Mouse (Mus musculus) cerebellum, adult 2 months (tissue): ENCODE results near the gene Prm3. TPM values are rescaled to one million over a fixed set of nuclear protein-coding genes. Genes with fewer than 3 reads are reported as not detected.

Source experiments
- DNase-seq, 2 experiments: peaks; one replicate each; pipeline ENCODE4 v3.0.0; 2021
- H3K27ac ChIP-seq: fragments of 200-500 bp; 2 replicates; pipeline ENCODE4 v1.5.1; 2012; ENCODE audit warnings: low read length, control low read depth, inconsistent platforms; ENCODE audit not compliant: insufficient read depth
- H3K27me3 ChIP-seq: fragments of 200-500 bp; 2 replicates; pipeline ENCODE4 v1.6.1; 2012; ENCODE audit warnings: inconsistent platforms, mild to moderate bottlenecking, low read length, moderate library complexity; ENCODE audit not compliant: control insufficient read depth, insufficient read depth
- H3K4me1 ChIP-seq: fragments of 200-500 bp; 2 replicates; pipeline ENCODE4 v1.6.1; 2011; ENCODE audit warnings: low read length; ENCODE audit not compliant: control insufficient read depth, insufficient read depth
- H3K4me3 ChIP-seq: fragments of 200-500 bp; replicated peaks from 2 replicates; pipeline ENCODE3; 2011; ENCODE audit warnings: mild to moderate bottlenecking, low read depth, low read length, control low read depth; ENCODE audit not compliant: insufficient read depth
- CTCF ChIP-seq: fragments of 200-500 bp; IDR thresholded peaks from 2 replicates; pipeline ENCODE4 v1.5.1; 2011; ENCODE audit warnings: low read depth, mild to moderate bottlenecking, control low read depth, low read length, moderate library complexity, borderline replicate concordance; ENCODE audit not compliant: insufficient read depth
- POLR2A ChIP-seq: fragments of 200-500 bp; IDR thresholded peaks from 2 replicates; pipeline ENCODE4 v1.6.1; 2011; ENCODE audit warnings: low read length, control low read depth, borderline replicate concordance; ENCODE audit not compliant: insufficient read depth
- WGBS: fragments of 180-500 bp; shearing (Covaris S2); methylation state at CpG from one replicate; pipeline ENCODE4 v1.1.7; 2018; 5-methylcytosine and 5-hydroxymethylcytosine counted together
- polyA plus RNA-seq: library from polyadenylated mRNA; depleted of rRNA; stranded (reverse); fragments of >200 nt; gene quantifications from 2 replicates; pipeline ENCODE4 v1.2.3, GENCODE M21; 2012

Prm3 gene
- polyA plus RNA-seq, 1 experiment, result not detected

- Histone ChIP-seq H3K4me3 (no peak within 1 kb of the TSS), H3K27ac (no peak within 1 kb of the TSS), H3K4me1 (no peaks in the 10 kb centered on the region), H3K27me3 (no peaks in the 10 kb centered on the region)
- no peak for TF ChIP-seq CTCF
- TF ChIP-seq POLR2A, result no peak
- no peak for DNase-seq
- WGBS, result 73% methylated on average over 16 of the region's 16 CpGs
These were observed 2.4 kb downstream of the Prm3 start, which contains the start of gene Tnp2 for GRCm38 (mm10) chr16:10788271-10788670. TSS of gene Tnp2 (minus strand) at chr16:10788660.

- Histone ChIP-seq H3K27ac (no peak overlapping the region), H3K4me3 (no peak overlapping the region), H3K4me1 (no peaks in the 10 kb centered on the region), H3K27me3 (no peaks in the 10 kb centered on the region)
- 82% methylated on average over 7 of the region's 7 CpGs for WGBS
- no peak for TF ChIP-seq POLR2A
- TF ChIP-seq CTCF, result no peak
- no peak for DNase-seq
These were observed 3.1 kb downstream of the Prm3 start for GRCm38 (mm10) chr16:10787548-10788058.

- TF ChIP-seq CTCF (no peak), POLR2A (no peak)
- DNase-seq, result no peak
- Histone ChIP-seq H3K4me3 (no peak overlapping the region), H3K4me1 (no peaks in the 10 kb centered on the region), H3K27ac (no peak overlapping the region), H3K27me3 (no peaks in the 10 kb centered on the region)
- 66% methylated on average over 4 of the region's 4 CpGs for WGBS
These were observed 3.7 kb downstream of the Prm3 start for GRCm38 (mm10) chr16:10786782-10787547.

- no peak overlapping the region for H3K27ac ChIP-seq
These were observed 4.4 kb downstream of the Prm3 start for GRCm38 (mm10) chr16:10786288-10786687.

GRCm38 (mm10) chr16:10785371-10786231 is 5.1 kb downstream of the Prm3 start, which contains the start of gene Socs1:
TSS of gene Socs1 (minus strand) at chr16:10785536.
- peak; percentile 75 to 77 for DNase-seq
- Histone ChIP-seq H3K27me3 (no peaks in the 10 kb centered on the region), H3K27ac (peak within 1 kb of the TSS; percentile 76), H3K4me1 (no peaks in the 10 kb centered on the region), H3K4me3 (peak within 1 kb of the TSS; percentile 92)
- peak; percentile 38; the same call in 1 of the 2 replicates for TF ChIP-seq POLR2A
- TF ChIP-seq CTCF, result no peak
- under 1% methylated on average over 59 of the region's 59 CpGs for WGBS

More at GRCm38 (mm10) chr16:10786288-10786687, 4.4 kb downstream of the Prm3 start:
- Histone ChIP-seq H3K4me1 (no peaks in the 10 kb centered on the region), H3K4me3 (peak overlapping the region; percentile 92), H3K27me3 (no peaks in the 10 kb centered on the region)
- TF ChIP-seq CTCF (peak; percentile 94), POLR2A (no peak)
- WGBS, result 2% methylated on average over 9 of the region's 9 CpGs
- peak; percentile 85 to 86 for DNase-seq

GRCm38 (mm10) chr16:10784793-10785370 is 5.8 kb downstream of the Prm3 start:
- WGBS, result 2% methylated on average over 46 of the region's 55 CpGs
- DNase-seq, result peak; percentile 79 to 90
- no peaks in the 10 kb centered on the region for H3K27me3 ChIP-seq
- no peak for TF ChIP-seq POLR2A
- TF ChIP-seq CTCF, result peak; percentile 65
- H3K27ac ChIP-seq, result peak overlapping the region; percentile 76; the same call in 1 of the 2 replicates
- no peaks in the 10 kb centered on the region for H3K4me1 ChIP-seq
- peak overlapping the region; percentile 92 for H3K4me3 ChIP-seq

- no peaks in the 10 kb centered on the region for H3K4me1 ChIP-seq
- no peak overlapping the region for H3K27ac ChIP-seq
- WGBS, result 4% methylated on average over 81 of the region's 81 CpGs
- peak; percentile 40 to 45 for DNase-seq
- H3K4me3 ChIP-seq, result peak overlapping the region; percentile 92
- TF ChIP-seq CTCF (no peak), POLR2A (no peak)
- H3K27me3 ChIP-seq, result no peaks in the 10 kb centered on the region
These were observed 6.6 kb downstream of the Prm3 start for GRCm38 (mm10) chr16:10783883-10784792.
